Mouse (Mus musculus): Measurements from ENCODE around the gene Ctxn2. TPM values are rescaled to one million over a fixed set of nuclear protein-coding genes. Genes with fewer than 3 reads are reported as not detected.

Ctxn2 gene
- polyA plus RNA-seq, 1 experiment from 2014 or later, result not detected

GRCm38 (mm10) chr2:125122624-125123476 is 13.6 kb upstream of the Ctxn2 start:
- Histone ChIP-seq H3K27me3 (ENCODE audit: control insufficient read depth, insufficient read depth, low read length) (no peaks in the 10 kb centered on the region), H3K9me3 (ENCODE audit: control insufficient read depth, low read length) (no peaks in the 10 kb centered on the region), H3K36me3 (ENCODE audit: control insufficient read depth, insufficient read depth, low read length) (no peaks in the 10 kb centered on the region), H3K9ac (ENCODE audit: low read length) (peak overlapping the region; percentile 96), H3K4me1 (ENCODE audit: control insufficient read depth in 2 of 2, insufficient read depth in 2 of 2, low read length in 2 of 2) (peaks cover 3 to 29% of the 10 kb centered on the region in 2 experiments), H3K4me3 (ENCODE audit: control insufficient read depth in 1 of 2, insufficient read depth in 1 of 2, low read depth in 1 of 2, low read length in 2 of 2) (peak overlapping the region; percentile 82 to 87), H3K4me2 (ENCODE audit: low read length) (peak overlapping the region; percentile 77), H3K27ac (replicated peaks in 1 of 2; ENCODE audit: control insufficient read depth in 1 of 2, insufficient read depth in 1 of 2, low read depth in 2 of 2, low read length in 2 of 2) (peak overlapping the region; percentile 75 to 90)
- under 1% methylated on average over 33 of the region's 59 CpGs for WGBS
- ATAC-seq (ENCODE audit: insufficient number of reproducible peaks, insufficient read depth, low FRiP score, low read depth), result peak; percentile 73

DNA sequence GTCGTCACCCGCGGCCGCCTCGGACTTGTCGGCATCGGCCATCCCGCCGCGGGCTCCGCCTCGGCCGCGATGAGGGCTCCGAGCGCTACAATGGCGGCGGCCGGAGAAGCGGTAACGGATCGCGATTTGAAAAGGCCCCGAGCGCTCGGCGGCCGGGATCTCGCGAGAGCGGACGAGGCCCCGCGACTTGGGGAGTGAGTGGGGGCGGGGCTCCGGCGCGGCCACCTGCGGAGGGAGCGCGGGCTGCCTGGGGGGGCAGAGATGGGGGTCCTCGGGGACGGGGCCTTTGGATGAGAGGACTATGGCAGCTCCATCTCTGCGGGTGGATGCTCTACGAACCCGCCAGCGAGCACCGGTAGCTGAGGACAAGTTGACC is 13.0 kb upstream of the Ctxn2 start, which contains the start of gene Myef2:
Gene Myef2 (minus strand): TSS at position 185 of the 376 bp plus-strand sequence.
- Histone ChIP-seq H3K4me2 (ENCODE audit: low read length) (peak within 1 kb of the TSS; percentile 77), H3K27ac (replicated peaks in 1 of 2; ENCODE audit: control insufficient read depth in 1 of 2, insufficient read depth in 1 of 2, low read depth in 2 of 2, low read length in 2 of 2) (peak within 1 kb of the TSS; percentile 75 to 90), H3K9me3 (ENCODE audit: control insufficient read depth, low read length) (no peaks in the 10 kb centered on the region), H3K9ac (ENCODE audit: low read length) (peak within 1 kb of the TSS; percentile 96), H3K27me3 (ENCODE audit: control insufficient read depth, insufficient read depth, low read length) (no peaks in the 10 kb centered on the region), H3K36me3 (ENCODE audit: control insufficient read depth, insufficient read depth, low read length) (no peaks in the 10 kb centered on the region), H3K4me3 (ENCODE audit: control insufficient read depth in 1 of 2, insufficient read depth in 1 of 2, low read depth in 1 of 2, low read length in 2 of 2) (peak within 1 kb of the TSS; percentile 82 to 87), H3K4me1 (ENCODE audit: control insufficient read depth in 2 of 2, insufficient read depth in 2 of 2, low read length in 2 of 2) (peaks cover 3 to 29% of the 10 kb centered on the region in 2 experiments)
- WGBS, result under 1% methylated on average over 40 of the region's 48 CpGs
- peak; percentile 82 for ATAC-seq (ENCODE audit: insufficient number of reproducible peaks, insufficient read depth, low FRiP score, low read depth)

DNA sequence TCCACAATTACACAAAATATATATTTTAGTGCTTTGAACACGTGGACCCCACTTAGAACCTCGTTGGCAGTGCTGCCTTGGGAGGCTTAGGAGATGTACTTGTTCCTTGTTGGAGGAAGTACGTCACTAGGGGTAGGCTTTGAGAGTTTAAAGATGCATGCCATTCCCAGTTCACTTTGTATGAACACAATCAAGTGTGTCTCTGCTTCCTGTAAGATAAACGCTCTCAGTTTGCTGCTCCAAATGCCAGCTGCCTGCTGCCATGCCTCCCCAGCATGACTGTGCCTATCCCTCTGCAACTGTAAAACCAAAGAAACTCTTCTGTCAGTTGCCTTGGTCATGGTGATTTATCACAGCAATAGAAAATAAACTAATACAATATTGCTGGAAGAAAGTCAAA is 10.7 kb upstream of the Ctxn2 start:
- Histone ChIP-seq H3K36me3 (ENCODE audit: control insufficient read depth, insufficient read depth, low read length) (no peaks in the 10 kb centered on the region), H3K9ac (ENCODE audit: low read length) (no peak overlapping the region), H3K4me2 (ENCODE audit: low read length) (no peak overlapping the region), H3K4me1 (ENCODE audit: control insufficient read depth in 2 of 2, insufficient read depth in 2 of 2, low read length in 2 of 2) (peaks cover 3 to 17% of the 10 kb centered on the region in 2 experiments), H3K9me3 (ENCODE audit: control insufficient read depth, low read length) (no peaks in the 10 kb centered on the region), H3K27me3 (ENCODE audit: control insufficient read depth, insufficient read depth, low read length) (no peaks in the 10 kb centered on the region), H3K27ac (replicated peaks in 1 of 2; ENCODE audit: control insufficient read depth in 1 of 2, insufficient read depth in 1 of 2, low read depth in 2 of 2, low read length in 2 of 2) (no peak overlapping the region), H3K4me3 (ENCODE audit: control insufficient read depth in 1 of 2, insufficient read depth in 1 of 2, low read depth in 1 of 2, low read length in 2 of 2) (no peak overlapping the region)
- 23% methylated on average over 4 of the region's 4 CpGs for WGBS
- ATAC-seq (ENCODE audit: insufficient number of reproducible peaks, insufficient read depth, low FRiP score, low read depth), result no peak

DNA sequence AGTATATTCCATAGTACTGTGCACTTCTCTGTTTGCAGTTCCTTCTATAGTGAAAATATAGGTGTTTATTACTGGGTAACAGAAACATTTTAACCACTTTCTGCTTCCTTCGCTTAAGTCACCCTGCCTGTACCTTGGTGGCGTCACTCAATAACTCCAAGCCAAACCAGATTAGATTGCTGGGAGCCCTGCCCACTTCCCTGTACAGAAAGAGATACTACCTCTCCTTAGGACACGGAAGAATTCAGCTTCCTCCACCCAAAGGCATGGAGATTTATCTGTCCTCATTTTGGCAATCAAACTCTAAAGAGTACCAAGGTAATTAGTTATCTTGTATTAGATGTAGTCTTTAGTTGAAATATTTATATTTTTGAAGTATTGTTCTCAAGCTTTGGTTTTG is 9.7 kb upstream of the Ctxn2 start:
- no peaks in the 10 kb centered on the region for H3K9me3 ChIP-seq (ENCODE audit: control insufficient read depth, low read length)
- H3K27me3 ChIP-seq (ENCODE audit: control insufficient read depth, insufficient read depth, low read length), result no peaks in the 10 kb centered on the region
- WGBS, result 37% methylated on average over 3 of the region's 3 CpGs
- no peak overlapping the region for H3K4me2 ChIP-seq (ENCODE audit: low read length)
- no peak overlapping the region for H3K27ac ChIP-seq (replicated peaks in 1 of 2; ENCODE audit: control insufficient read depth in 1 of 2, insufficient read depth in 1 of 2, low read depth in 2 of 2, low read length in 2 of 2)
- no peak for ATAC-seq (ENCODE audit: insufficient number of reproducible peaks, insufficient read depth, low FRiP score, low read depth)
- no peak overlapping the region for H3K9ac ChIP-seq (ENCODE audit: low read length)
- H3K4me3 ChIP-seq (ENCODE audit: control insufficient read depth in 1 of 2, insufficient read depth in 1 of 2, low read depth in 1 of 2, low read length in 2 of 2), result no peak overlapping the region
- peaks cover 3 to 8% of the 10 kb centered on the region in 2 experiments; a peak in 3 of 4 replicates for H3K4me1 ChIP-seq (ENCODE audit: control insufficient read depth in 2 of 2, insufficient read depth in 2 of 2, low read length in 2 of 2)
- H3K36me3 ChIP-seq (ENCODE audit: control insufficient read depth, insufficient read depth, low read length), result no peaks in the 10 kb centered on the region

DNA sequence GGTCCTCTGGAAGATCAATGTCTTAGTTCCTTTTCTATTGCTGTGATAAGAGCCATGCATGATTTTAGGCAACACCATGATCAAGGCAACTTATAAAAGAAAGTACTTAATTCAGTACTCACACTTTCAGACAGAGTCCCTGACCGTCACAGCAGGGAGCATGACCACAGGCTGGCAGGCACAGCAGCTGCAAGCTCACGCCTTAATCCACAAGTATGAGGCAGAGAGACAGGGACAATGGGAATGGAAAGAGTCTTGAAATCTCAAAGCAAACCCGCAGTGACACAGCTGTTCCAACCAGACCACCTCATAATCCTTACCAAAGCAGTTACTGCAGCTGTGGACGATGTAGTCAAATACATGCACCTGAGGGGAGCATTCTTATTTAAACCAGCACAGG is 2.4 kb upstream of the Ctxn2 start:
- ATAC-seq (ENCODE audit: insufficient number of reproducible peaks, insufficient read depth, low FRiP score, low read depth), result no peak
- Histone ChIP-seq H3K27me3 (ENCODE audit: control insufficient read depth, insufficient read depth, low read length) (0 out of 2 replicates have a peak, but pooled peaks cover 4% of the 10 kb centered on the region), H3K9me3 (ENCODE audit: control insufficient read depth, low read length) (no peaks in the 10 kb centered on the region), H3K4me2 (ENCODE audit: low read length) (no peak overlapping the region), H3K4me3 (ENCODE audit: control insufficient read depth in 1 of 2, insufficient read depth in 1 of 2, low read depth in 1 of 2, low read length in 2 of 2) (no peak overlapping the region), H3K27ac (replicated peaks in 1 of 2; ENCODE audit: control insufficient read depth in 1 of 2, insufficient read depth in 1 of 2, low read depth in 2 of 2, low read length in 2 of 2) (no peak overlapping the region), H3K4me1 (ENCODE audit: control insufficient read depth in 2 of 2, insufficient read depth in 2 of 2, low read length in 2 of 2) (peaks cover 6 to 7% of the 10 kb centered on the region in 2 experiments; a peak in 3 of 4 replicates), H3K9ac (ENCODE audit: low read length) (no peak overlapping the region), H3K36me3 (ENCODE audit: control insufficient read depth, insufficient read depth, low read length) (no peaks in the 10 kb centered on the region)
- WGBS, result 23% methylated on average over 4 of the region's 4 CpGs

DNA sequence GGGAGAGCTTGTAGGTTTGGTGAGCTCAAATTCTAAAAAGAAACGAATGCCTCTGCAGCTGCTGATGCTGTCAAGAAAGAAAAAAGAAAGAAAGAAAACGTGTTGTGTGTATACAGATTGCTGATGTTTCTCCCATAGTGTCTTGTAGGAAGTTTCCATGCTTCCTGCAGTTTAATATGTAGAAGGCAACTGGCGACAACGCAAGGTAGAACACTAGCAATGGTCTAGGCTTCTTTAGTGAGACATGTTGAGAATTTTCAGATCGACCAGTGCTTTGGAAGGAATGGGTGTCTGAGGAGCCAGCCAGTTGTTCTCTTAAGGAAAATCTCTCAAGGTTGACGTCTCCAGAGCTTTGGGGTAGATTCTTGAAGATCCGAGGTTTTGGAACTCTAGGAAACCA is 354 bp downstream of the Ctxn2 start:
- Histone ChIP-seq H3K27me3 (ENCODE audit: control insufficient read depth, insufficient read depth, low read length) (0 out of 2 replicates have a peak, but pooled peaks cover 4% of the 10 kb centered on the region), H3K9me3 (ENCODE audit: control insufficient read depth, low read length) (no peaks in the 10 kb centered on the region), H3K36me3 (ENCODE audit: control insufficient read depth, insufficient read depth, low read length) (no peaks in the 10 kb centered on the region), H3K4me2 (ENCODE audit: low read length) (peak overlapping the region; percentile 96), H3K4me1 (ENCODE audit: control insufficient read depth in 2 of 2, insufficient read depth in 2 of 2, low read length in 2 of 2) (peaks cover 6 to 7% of the 10 kb centered on the region in 2 experiments; a peak in 3 of 4 replicates), H3K27ac (replicated peaks in 1 of 2; ENCODE audit: control insufficient read depth in 1 of 2, insufficient read depth in 1 of 2, low read depth in 2 of 2, low read length in 2 of 2) (no peak overlapping the region), H3K9ac (ENCODE audit: low read length) (no peak overlapping the region), H3K4me3 (ENCODE audit: control insufficient read depth in 1 of 2, insufficient read depth in 1 of 2, low read depth in 1 of 2, low read length in 2 of 2) (peak overlapping the region in 1 of 2 experiments; percentile 35; a peak in 1 of 4 replicates)
- 21% methylated on average over 7 of the region's 7 CpGs for WGBS
- ATAC-seq (ENCODE audit: insufficient number of reproducible peaks, insufficient read depth, low FRiP score, low read depth), result no peak

GRCm38 (mm10) chr2:125142336-125142735 is 5.8 kb downstream of the Ctxn2 start:
- no peaks in the 10 kb centered on the region for H3K9me3 ChIP-seq (ENCODE audit: control insufficient read depth, low read length)
- no peaks in the 10 kb centered on the region for H3K4me1 ChIP-seq (ENCODE audit: control insufficient read depth in 2 of 2, insufficient read depth in 2 of 2, low read length in 2 of 2)
- no peak for ATAC-seq (ENCODE audit: insufficient number of reproducible peaks, insufficient read depth, low FRiP score, low read depth)
- no peak overlapping the region for H3K4me3 ChIP-seq (ENCODE audit: control insufficient read depth in 1 of 2, insufficient read depth in 1 of 2, low read depth in 1 of 2, low read length in 2 of 2)
- H3K36me3 ChIP-seq (ENCODE audit: control insufficient read depth, insufficient read depth, low read length), result no peaks in the 10 kb centered on the region
- no peak overlapping the region for H3K4me2 ChIP-seq (ENCODE audit: low read length)
- H3K27ac ChIP-seq (replicated peaks in 1 of 2; ENCODE audit: control insufficient read depth in 1 of 2, insufficient read depth in 1 of 2, low read depth in 2 of 2, low read length in 2 of 2), result no peak overlapping the region
- no peaks in the 10 kb centered on the region for H3K27me3 ChIP-seq (ENCODE audit: control insufficient read depth, insufficient read depth, low read length)
- no peak overlapping the region for H3K9ac ChIP-seq (ENCODE audit: low read length)
